Mouse (Mus musculus): ENCODE measurements around the gene Aktip.

The Aktip gene

GRCm38 (mm10) chr8:91188152-91188551 lies 11.6 kb downstream of the Aktip start:
- no peak for DNase-seq

- no peak for DNase-seq
These were observed 13.4 kb downstream of the Aktip start for GRCm38 (mm10) chr8:91186372-91186771.

GRCm38 (mm10) chr8:91177708-91178107 lies 22.1 kb downstream of the Aktip start:
- DNase-seq = no peak

GRCm38 (mm10) chr8:91176176-91176575 lies 23.6 kb downstream of the Aktip start:
- DNase-seq = no peak

- DNase-seq = no peak
These were observed 28.2 kb downstream of the Aktip start for GRCm38 (mm10) chr8:91171605-91172004.

GRCm38 (mm10) chr8:91170914-91171313 lies 28.9 kb downstream of the Aktip start:
- no peak for DNase-seq

- no peak for DNase-seq
These were observed 29.6 kb downstream of the Aktip start for GRCm38 (mm10) chr8:91170152-91170551.

GRCm38 (mm10) chr8:91159959-91160800 lies 39.6 kb downstream of the Aktip start:
- no peak for DNase-seq

- DNase-seq = no peak
These were observed 41.2 kb downstream of the Aktip start for GRCm38 (mm10) chr8:91158617-91159016.

GRCm38 (mm10) chr8:91154564-91154963 lies 45.2 kb downstream of the Aktip start:
- DNase-seq = peak; percentile 52

- no peak for DNase-seq
These were observed 45.9 kb downstream of the Aktip start for GRCm38 (mm10) chr8:91153831-91154230.

- DNase-seq = no peak
These were observed 48.2 kb downstream of the Aktip start for GRCm38 (mm10) chr8:91151531-91151930.

- DNase-seq = no peak
These were observed 50.5 kb downstream of the Aktip start for GRCm38 (mm10) chr8:91149298-91149697.

GRCm38 (mm10) chr8:91148643-91149178 lies 51.1 kb downstream of the Aktip start:
- DNase-seq = no peak

GRCm38 (mm10) chr8:91147715-91148114 lies 52.1 kb downstream of the Aktip start:
- peak; percentile 18 for DNase-seq

GRCm38 (mm10) chr8:91140828-91141227 lies 58.9 kb downstream of the Aktip start:
- DNase-seq = no peak

GRCm38 (mm10) chr8:91135308-91136181 lies 64.2 kb downstream of the Aktip start:
- no peak for DNase-seq

GRCm38 (mm10) chr8:91134659-91135058 lies 65.1 kb downstream of the Aktip start:
- DNase-seq = no peak

GRCm38 (mm10) chr8:91134070-91134475 lies 65.7 kb downstream of the Aktip start:
- peak; percentile 98 for DNase-seq

- no peak for DNase-seq
These were observed 66.2 kb downstream of the Aktip start for GRCm38 (mm10) chr8:91133441-91134069.

- no peak for DNase-seq
These were observed 67.0 kb downstream of the Aktip start for GRCm38 (mm10) chr8:91132731-91133130.

- DNase-seq = no peak
These were observed 73.0 kb downstream of the Aktip start for GRCm38 (mm10) chr8:91126786-91127185.

GRCm38 (mm10) chr8:91124315-91124714 lies 75.5 kb downstream of the Aktip start:
- DNase-seq = no peak

All from liver (tissue).